Mouse (Mus musculus) liver, adult 2 months (tissue): Measurements from ENCODE around the gene Tnfaip8l1.

ENCODE experiments used
- CTCF ChIP-seq: fragments of 200-500 bp; IDR thresholded peaks from 2 replicates; pipeline ENCODE4 v1.5.1; 2011; ENCODE audit warnings: low read depth, low read length, control low read depth
- POLR2A ChIP-seq: fragments of 200-500 bp; IDR thresholded peaks from 2 replicates; pipeline ENCODE4 v1.6.1; 2011; ENCODE audit warnings: low read length, control low read depth; ENCODE audit not compliant: insufficient read depth; ENCODE audit errors: extremely low read depth

DNA sequence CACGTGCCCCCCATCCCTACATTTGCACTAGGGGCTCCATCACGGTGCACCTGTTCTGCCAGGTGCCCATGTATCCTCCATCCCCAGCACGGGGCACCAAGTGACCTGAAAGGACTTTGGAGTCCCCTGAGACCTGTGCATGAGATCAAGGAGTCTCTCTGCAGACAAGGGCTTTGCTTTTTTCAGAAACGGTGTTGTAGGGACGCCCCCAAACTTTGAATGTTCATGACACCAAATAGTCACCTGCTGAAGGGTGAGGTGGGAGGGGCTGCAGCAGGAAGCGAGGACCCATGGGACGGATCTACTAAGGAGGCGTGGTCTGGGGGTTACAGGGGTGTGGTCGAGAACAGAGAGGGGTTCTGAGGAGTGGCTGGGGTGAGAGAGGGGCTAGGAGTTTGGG is 14.0 kb upstream of the Tnfaip8l1 start:
- no peak for TF ChIP-seq POLR2A
- no peak for TF ChIP-seq CTCF
